ENCODE assay signal across 14 mouse cellular contexts in genomic region chr4:106161592-106161991, GRCm38 (mm10).
DNase-seq lines count a peak whose midpoint lies in the region; ATAC-seq and TF ChIP-seq lines count a peak whose summit lies in the region.
"Had no signal": no experiment of that assay in that cellular context is flagged by ENCODE, and none has a peak within 500 bp of the region (broad histone marks: within the 10 kb centered on the region; RNA-seq: fewer than 3 reads in every experiment).

No protein-coding gene starts in this region.

- no peak overlapping the region for H3K9ac ChIP-seq in MEL (ENCODE audit: control insufficient read depth, low read depth, low read length, poor library complexity, severe bottlenecking)
- H3K9ac ChIP-seq: forebrain, embryonic 12.5 days; neural tube, embryonic 15.5 days had no signal

- no peaks in the 10 kb centered on the region for H3K27me3 ChIP-seq in MEL (ENCODE audit: control insufficient read depth in 1 of 2, insufficient read depth in 2 of 2, low read length in 2 of 2)
- H3K27me3 ChIP-seq: forebrain, embryonic 12.5 days; neural tube, embryonic 15.5 days had no signal

- peak; percentile 28 for TF ChIP-seq RAD21 in MEL (IDR thresholded peaks at IDR 0.05; ENCODE audit: low read depth, low read length)

- H3K4me3 ChIP-seq in left cerebral cortex, adult 2 months = no peak overlapping the region
- H3K4me3 ChIP-seq in MEL (ENCODE audit: control insufficient read depth in 1 of 2, insufficient read depth in 1 of 2, low read depth in 2 of 2, low read length in 2 of 2) = no peak overlapping the region
- H3K4me3 ChIP-seq: forebrain, embryonic 12.5 days; neural tube, embryonic 15.5 days had no signal

- DNase-seq in CD4-positive, CD25-positive, alpha-beta regulatory T cell, adult 2 months (ENCODE audit: low read depth, low spot score) = peak; percentile 2
- no peak for DNase-seq in left cerebral cortex, adult 2 months (ENCODE audit: extremely low spot score in 1 of 2, low spot score in 2 of 2)
- no peak for DNase-seq in left cerebral cortex, adult 18-20 months (ENCODE audit: low spot score in 2 of 2)
- peak; percentile 4 for DNase-seq in MEL (ENCODE audit: low read depth, low spot score)
- peak; percentile 45 for DNase-seq in forelimb bud, embryonic 11.5 days (ENCODE audit: low read depth, low spot score)
- DNase-seq in T-cell, adult 2 months (ENCODE audit: low spot score) = no peak
- DNase-seq in urinary bladder, postnatal 4 days (ENCODE audit: low spot score in 2 of 2) = no peak
- DNase-seq: adrenal gland, adult 8-10 months; cerebellum, postnatal 14 days; heart, adult 18-20 months had no signal

- no peak for TF ChIP-seq EP300 in MEL (IDR thresholded peaks at IDR 0.05; ENCODE audit: low read depth in 1 of 2, low read length in 2 of 2)

- no peak for TF ChIP-seq POLR2A in MEL (IDR thresholded peaks at IDR 0.05; ENCODE audit: control insufficient read depth in 1 of 2, insufficient read depth in 1 of 2, low read depth in 1 of 2, low read length in 2 of 2, poor library complexity in 1 of 2)

- no peak for ATAC-seq in CD4-positive, CD25-positive, alpha-beta regulatory T cell, adult 4 months
- ATAC-seq: hindbrain, embryonic 16.5 days had no signal

- no peaks in the 10 kb centered on the region for H3K9me3 ChIP-seq in MEL (replicated peaks; ENCODE audit: insufficient read depth, low read length)
- H3K9me3 ChIP-seq: forebrain, embryonic 12.5 days; neural tube, embryonic 15.5 days had no signal

- H3K79me2 ChIP-seq in MEL (ENCODE audit: control insufficient read depth, insufficient read depth, low read length, poor library complexity) = no peaks in the 10 kb centered on the region

- intact Hi-C loops in left cerebral cortex, adult 2 months (cut with DNase I) = no loop called here

- no peaks in the 10 kb centered on the region for H3K4me1 ChIP-seq in MEL (ENCODE audit: control insufficient read depth in 1 of 2, insufficient read depth in 2 of 2, low read length in 2 of 2)
- H3K4me1 ChIP-seq: forebrain, embryonic 12.5 days; neural tube, embryonic 15.5 days had no signal

- no peaks in the 10 kb centered on the region for H3K36me3 ChIP-seq in MEL (ENCODE audit: control insufficient read depth in 1 of 2, insufficient read depth in 2 of 2, low read length in 2 of 2)
- H3K36me3 ChIP-seq: forebrain, embryonic 12.5 days; neural tube, embryonic 15.5 days had no signal

- TF ChIP-seq CTCF in left cerebral cortex, adult 2 months (IDR thresholded peaks at IDR 0.05) = peak; percentile 33
- peak; percentile 29 to 41 (median 38); a peak in 5 of 6 replicates for TF ChIP-seq CTCF in MEL (IDR thresholded peaks at IDR 0.05 in 2 of 3, conservative IDR thresholded peaks at IDR 0.05 in 1 of 3; ENCODE audit: control insufficient read depth in 1 of 3, insufficient read depth in 1 of 3, low read depth in 2 of 3, low read length in 3 of 3, poor library complexity in 1 of 3, severe bottlenecking in 1 of 3)

- no peak overlapping the region for H3K27ac ChIP-seq in left cerebral cortex, adult 2 months
- no peak overlapping the region for H3K27ac ChIP-seq in MEL (ENCODE audit: control insufficient read depth, low read depth, low read length)
- H3K27ac ChIP-seq: forebrain, embryonic 12.5 days; neural tube, embryonic 15.5 days had no signal

TF ChIP-seq in MEL, 35 proteins besides CTCF, POLR2A, EP300 and RAD21:
- no peak for TF ChIP-seq POLR2AphosphoS2 (IDR thresholded peaks at IDR 0.05; ENCODE audit: low read length)
- TF ChIP-seq SMC3 (IDR thresholded peaks at IDR 0.05; ENCODE audit: low read depth, low read length) = peak; percentile 25; the same call in 1 of the 2 replicates

Comparison
In these comparisons a context has a peak if more than half of its experiments do, and no peak if none do; other contexts are left out.
1. DNase-seq: peak in CD4-positive, CD25-positive, alpha-beta regulatory T cell, adult 2 months (single experiment), MEL (single experiment) and forelimb bud, embryonic 11.5 days (single experiment); none in left cerebral cortex, adult 2 months (0 of 2), left cerebral cortex, adult 18-20 months (0 of 2), T-cell, adult 2 months (single experiment) and urinary bladder, postnatal 4 days (0 of 2).